16 mouse cellular contexts compared by ENCODE assay signal in genomic region chr13:40028827-40029226, GRCm38 (mm10).
A peak's percentile ranks its signal among the peaks of the same experiment; 100 is the strongest.
DNase-seq lines count a peak whose midpoint lies in the region; ATAC-seq lines count a peak whose summit lies in the region.
"Had no signal": no experiment of that assay in that cellular context is flagged by ENCODE, and none has a peak within 500 bp of the region (broad histone marks: within the 10 kb centered on the region; RNA-seq: fewer than 3 reads in every experiment).

No protein-coding gene starts in this region.

- peak; percentile 18 for DNase-seq in 416B (ENCODE audit: low read depth)
- peak; percentile 87 for DNase-seq in gonadal fat pad, adult 2 months (ENCODE audit: low read depth)
- no peak for DNase-seq in layer of hippocampus, postnatal 10 days (ENCODE audit: low spot score in 2 of 2)
- DNase-seq in left cerebral cortex, postnatal 36 days (ENCODE audit: low spot score in 2 of 2): no peak
- DNase-seq in frontal cortex, postnatal 14 days (ENCODE audit: low spot score in 2 of 2): no peak
- DNase-seq: adrenal gland, adult 2 months; adrenal gland, postnatal 10 days; adrenal gland, postnatal 36 days; cerebellum, adult 11-12 months; cerebellum, adult 2 months; cerebellum, adult 9-10 months; cerebellum, postnatal 10 days; cerebellum, postnatal 25 days had no signal

- intact Hi-C loops in left cerebral cortex, postnatal 36 days (cut with DNase I): no loop called here

- ATAC-seq in megakaryocyte, adult 5-6 weeks (ENCODE audit: poor library complexity, severe bottlenecking): peak; percentile 45
- ATAC-seq: forebrain, embryonic 14.5 days; forebrain, embryonic 16.5 days had no signal

Comparison
In these comparisons a context has a peak if more than half of its experiments do, and no peak if none do; other contexts are left out.
1. DNase-seq: peak in 416B (single experiment) and gonadal fat pad, adult 2 months (single experiment); none in layer of hippocampus, postnatal 10 days (0 of 2), left cerebral cortex, postnatal 36 days (0 of 2) and frontal cortex, postnatal 14 days (0 of 2).